Mouse (Mus musculus) hindbrain, embryonic 12.5 days (tissue): ENCODE measurements around the gene Lgals9. TPM values are rescaled to one million over a fixed set of nuclear protein-coding genes. Genes with fewer than 3 reads are reported as not detected.

Experiments used
- ATAC-seq: fragments of 200-750 bp; cut with Nextera tagmentation; 2 replicates; pipeline ENCODE4 v1.8.0; 2017; ENCODE audit warnings: moderate TSS enrichment; ENCODE audit not compliant: low FRiP score
- H3K27ac ChIP-seq: fragments of 300-500 bp; sonication (generic); 2 replicates; pipeline ENCODE4 v1.5.1; 2016; ENCODE audit warnings: mild to moderate bottlenecking
- H3K27me3 ChIP-seq: fragments of 300-500 bp; sonication (generic); 2 replicates; pipeline ENCODE4 v1.6.1; 2016; ENCODE audit warnings: mild to moderate bottlenecking
- H3K36me3 ChIP-seq: fragments of 300-500 bp; sonication (generic); 2 replicates; pipeline ENCODE4 v1.6.1; 2016; ENCODE audit warnings: mild to moderate bottlenecking
- H3K4me1 ChIP-seq: fragments of 300-500 bp; sonication (generic); 2 replicates; pipeline ENCODE4 v1.6.1; 2016
- H3K4me2 ChIP-seq: fragments of 300-500 bp; sonication (generic); replicated peaks from 2 replicates; pipeline ENCODE4 v1.6.1; 2016; ENCODE audit warnings: mild to moderate bottlenecking
- H3K4me3 ChIP-seq: fragments of 300-500 bp; sonication (generic); 2 replicates; pipeline ENCODE4 v1.5.1; 2016; ENCODE audit warnings: mild to moderate bottlenecking
- H3K9ac ChIP-seq: fragments of 300-500 bp; sonication (generic); 2 replicates; pipeline ENCODE4 v1.6.1; 2016; ENCODE audit warnings: mild to moderate bottlenecking, moderate library complexity
- H3K9me3 ChIP-seq: fragments of 300-500 bp; sonication (generic); replicated peaks from 2 replicates; pipeline ENCODE4 v1.6.1; 2016; ENCODE audit warnings: mild to moderate bottlenecking
- WGBS: fragments of 180-500 bp; shearing (Covaris S2); methylation state at CpG from one replicate; pipeline ENCODE4 v1.1.7; 2016; 5-methylcytosine and 5-hydroxymethylcytosine counted together
- polyA plus RNA-seq: library from polyadenylated mRNA; unstranded; fragments of >200 nt; fragmentation: Nextera tagmentation; extraction: Ambion mirVana; gene quantifications from 2 replicates; pipeline ENCODE4 v1.2.1, GENCODE M21; 2016

The Lgals9 gene
- 8.7 and 10.6 TPM in 2 replicates for polyA plus RNA-seq

- Histone ChIP-seq H3K9ac (no peak within 1 kb of the TSS), H3K9me3 (no peaks in the 10 kb centered on the region), H3K4me3 (no peak within 1 kb of the TSS), H3K4me1 (no peaks in the 10 kb centered on the region), H3K4me2 (no peak within 1 kb of the TSS), H3K27me3 (no peaks in the 10 kb centered on the region), H3K27ac (no peak within 1 kb of the TSS), H3K36me3 (no peaks in the 10 kb centered on the region)
- WGBS = 80% methylated on average over 10 of the region's 10 CpGs
- ATAC-seq = no peak
Measured at GRCm38 (mm10) chr11:78984483-78985177, at the start of gene Lgals9. TSS of gene Lgals9 (minus strand) at chr11:78984946.

- Histone ChIP-seq H3K4me1 (peaks cover 3% of the 10 kb centered on the region), H3K27me3 (no peaks in the 10 kb centered on the region), H3K9ac (no peak overlapping the region), H3K36me3 (no peaks in the 10 kb centered on the region), H3K27ac (no peak overlapping the region), H3K4me2 (no peak overlapping the region), H3K9me3 (no peaks in the 10 kb centered on the region), H3K4me3 (no peak overlapping the region)
- 91% methylated on average over 11 of the region's 11 CpGs for WGBS
- ATAC-seq = no peak
Measured at GRCm38 (mm10) chr11:79033636-79034035, 48.9 kb upstream of the Lgals9 start.

DNA sequence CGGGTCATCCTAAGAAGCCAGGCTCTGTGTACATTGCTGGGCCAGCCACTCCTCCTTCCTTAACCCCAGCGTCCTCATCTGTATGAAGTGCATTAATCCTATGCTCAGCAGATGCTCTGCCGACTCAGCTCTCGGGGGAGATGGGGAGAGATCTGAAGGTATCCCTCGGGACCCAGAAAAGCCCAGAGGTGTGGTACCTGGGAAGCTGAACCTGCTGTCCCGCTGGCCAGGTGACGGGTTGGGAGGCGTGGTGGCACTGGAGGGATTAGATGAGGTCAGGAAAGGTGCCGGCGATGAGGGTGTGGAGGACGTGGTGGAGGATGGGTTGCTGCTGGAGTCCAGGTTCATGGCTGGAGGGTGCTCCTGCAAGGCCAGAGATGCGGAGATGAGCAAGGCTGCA, 48.3 kb upstream of the Lgals9 start:
- H3K4me2 ChIP-seq = no peak overlapping the region
- 81% methylated on average over 12 of the region's 12 CpGs for WGBS
- H3K36me3 ChIP-seq = 0 out of 2 replicates have a peak, but pooled peaks cover under 1% of the 10 kb centered on the region
- no peak overlapping the region for H3K4me3 ChIP-seq
- no peaks in the 10 kb centered on the region for H3K27me3 ChIP-seq
- ATAC-seq = no peak
- no peaks in the 10 kb centered on the region for H3K9me3 ChIP-seq
- peaks cover 3% of the 10 kb centered on the region for H3K4me1 ChIP-seq
- no peak overlapping the region for H3K9ac ChIP-seq
- H3K27ac ChIP-seq = no peak overlapping the region

DNA sequence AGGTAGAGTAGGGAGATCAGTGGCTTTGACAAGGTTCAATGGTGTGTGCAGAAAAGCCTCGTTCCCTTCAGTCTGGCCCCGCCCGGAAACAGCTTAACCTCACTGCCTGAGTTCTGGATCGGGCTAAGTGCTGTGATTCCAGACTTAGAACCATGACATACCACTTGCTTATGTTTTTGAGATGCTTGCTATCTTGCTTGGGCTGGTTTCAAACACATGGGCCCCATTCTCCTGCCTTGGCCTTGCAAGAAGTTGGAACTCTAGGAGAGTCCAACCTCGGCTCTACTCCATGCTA, 46.7 kb upstream of the Lgals9 start:
- H3K9me3 ChIP-seq = no peaks in the 10 kb centered on the region
- H3K4me2 ChIP-seq = no peak overlapping the region
- H3K36me3 ChIP-seq = peaks cover 12% of the 10 kb centered on the region
- 82% methylated on average over 5 of the region's 5 CpGs for WGBS
- H3K4me3 ChIP-seq = no peak overlapping the region
- no peak overlapping the region for H3K9ac ChIP-seq
- H3K27ac ChIP-seq = no peak overlapping the region
- peaks cover 3% of the 10 kb centered on the region for H3K4me1 ChIP-seq
- no peaks in the 10 kb centered on the region for H3K27me3 ChIP-seq
- no peak for ATAC-seq

GRCm38 (mm10) chr11:79030570-79031451, 46.1 kb upstream of the Lgals9 start:
- Histone ChIP-seq H3K9me3 (no peaks in the 10 kb centered on the region), H3K4me2 (no peak overlapping the region), H3K27ac (no peak overlapping the region), H3K4me3 (no peak overlapping the region), H3K36me3 (peaks cover 12% of the 10 kb centered on the region), H3K9ac (no peak overlapping the region), H3K4me1 (peaks cover 3% of the 10 kb centered on the region), H3K27me3 (no peaks in the 10 kb centered on the region)
- 53% methylated on average over 19 of the region's 19 CpGs for WGBS
- ATAC-seq = no peak

- peaks cover 22% of the 10 kb centered on the region for H3K36me3 ChIP-seq
- 69% methylated on average over 6 of the region's 6 CpGs for WGBS
- peaks cover 5% of the 10 kb centered on the region for H3K4me1 ChIP-seq
- H3K4me2 ChIP-seq = no peak overlapping the region
- H3K9me3 ChIP-seq = no peaks in the 10 kb centered on the region
- no peak for ATAC-seq
- no peak overlapping the region for H3K9ac ChIP-seq
- H3K4me3 ChIP-seq = no peak overlapping the region
- H3K27ac ChIP-seq = no peak overlapping the region
- no peaks in the 10 kb centered on the region for H3K27me3 ChIP-seq
Measured at GRCm38 (mm10) chr11:79023751-79024150, 39.0 kb upstream of the Lgals9 start.

GRCm38 (mm10) chr11:79023342-79023741, 38.6 kb upstream of the Lgals9 start:
- Histone ChIP-seq H3K4me1 (peaks cover 5% of the 10 kb centered on the region), H3K4me3 (no peak overlapping the region), H3K27me3 (no peaks in the 10 kb centered on the region), H3K27ac (0 out of 2 replicates have a peak overlapping the region, but pooled peaks have one; percentile 30), H3K9me3 (no peaks in the 10 kb centered on the region), H3K9ac (no peak overlapping the region), H3K4me2 (no peak overlapping the region), H3K36me3 (peaks cover 22% of the 10 kb centered on the region)
- 28% methylated on average over 7 of the region's 7 CpGs for WGBS
- ATAC-seq = no peak

GRCm38 (mm10) chr11:79022836-79023235, 38.1 kb upstream of the Lgals9 start:
- no peak overlapping the region for H3K4me2 ChIP-seq
- H3K9me3 ChIP-seq = no peaks in the 10 kb centered on the region
- H3K27me3 ChIP-seq = no peaks in the 10 kb centered on the region
- H3K4me1 ChIP-seq = peaks cover 5% of the 10 kb centered on the region
- no peak overlapping the region for H3K9ac ChIP-seq
- no peak overlapping the region for H3K4me3 ChIP-seq
- H3K27ac ChIP-seq = 0 out of 2 replicates have a peak overlapping the region, but pooled peaks have one; percentile 30
- ATAC-seq = no peak
- H3K36me3 ChIP-seq = peaks cover 19% of the 10 kb centered on the region
- 81% methylated on average over 4 of the region's 4 CpGs for WGBS

DNA sequence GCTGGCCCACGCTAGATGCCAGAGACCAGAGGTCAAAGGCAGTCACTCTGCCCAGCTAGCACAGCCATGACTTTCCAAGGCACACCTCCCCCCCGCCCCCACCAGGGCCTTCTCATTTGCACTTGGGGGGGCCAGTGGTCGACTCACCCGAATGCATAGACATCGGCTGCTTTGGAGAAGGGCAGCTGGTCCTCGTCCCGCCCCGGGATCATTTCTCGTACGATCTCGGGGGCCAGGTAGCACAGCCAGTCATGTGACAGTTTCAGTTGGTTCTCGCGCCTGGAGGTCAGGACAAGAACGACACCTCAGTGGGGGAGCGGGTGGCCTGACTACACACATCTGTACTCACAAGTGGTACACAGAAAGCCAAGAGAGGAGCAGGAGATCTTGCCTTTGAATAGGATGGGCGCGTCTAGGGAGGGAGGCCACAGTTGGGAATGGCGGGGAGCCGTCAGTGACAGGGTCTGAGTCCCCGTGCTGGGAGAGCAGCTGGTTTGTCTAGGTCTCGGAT, 35.8 kb upstream of the Lgals9 start:
- no peak overlapping the region for H3K4me3 ChIP-seq
- no peak overlapping the region for H3K9ac ChIP-seq
- ATAC-seq = no peak
- H3K36me3 ChIP-seq = peaks cover 16% of the 10 kb centered on the region; the same call in 1 of the 2 replicates
- no peaks in the 10 kb centered on the region for H3K9me3 ChIP-seq
- H3K4me1 ChIP-seq = peaks cover 7% of the 10 kb centered on the region
- no peaks in the 10 kb centered on the region for H3K27me3 ChIP-seq
- no peak overlapping the region for H3K4me2 ChIP-seq
- H3K27ac ChIP-seq = no peak overlapping the region
- 76% methylated on average over 21 of the region's 21 CpGs for WGBS

DNA sequence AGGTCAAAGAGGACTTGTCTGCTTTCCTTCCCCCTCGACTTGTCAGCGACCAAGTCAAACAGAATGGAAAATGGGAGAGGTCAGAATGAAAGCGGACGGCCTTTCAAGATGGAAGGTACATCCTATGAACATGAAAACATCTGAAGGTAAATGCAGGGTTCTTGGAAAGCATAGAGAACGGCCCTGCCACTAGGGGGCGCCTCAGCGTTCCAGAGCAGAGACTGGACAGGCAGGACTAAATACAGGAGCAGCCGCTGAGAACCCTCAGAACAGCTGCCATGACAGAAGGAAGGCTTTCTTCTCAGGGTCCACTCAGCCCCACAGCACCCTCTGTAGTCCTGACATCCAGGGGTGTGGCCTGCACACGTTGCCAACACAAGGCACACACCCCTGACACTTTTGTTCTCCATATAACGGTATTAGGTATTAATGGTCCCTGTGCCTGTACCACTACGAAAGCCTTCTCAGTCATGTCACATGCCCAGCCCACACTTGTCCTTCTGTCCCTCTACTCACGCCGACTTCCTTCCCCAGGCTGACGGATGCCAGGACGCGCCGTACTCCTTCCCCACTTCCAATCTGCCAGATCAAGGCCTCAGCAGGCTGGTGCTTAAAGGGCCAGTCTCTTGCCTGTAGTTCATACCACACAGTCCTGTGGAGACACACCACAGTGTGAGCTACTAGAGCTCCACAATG, 35.2 kb upstream of the Lgals9 start:
- no peaks in the 10 kb centered on the region for H3K27me3 ChIP-seq
- no peak for ATAC-seq
- no peak overlapping the region for H3K27ac ChIP-seq
- peaks cover 10% of the 10 kb centered on the region for H3K4me1 ChIP-seq
- WGBS = 87% methylated on average over 17 of the region's 17 CpGs
- H3K36me3 ChIP-seq = peaks cover 16% of the 10 kb centered on the region; the same call in 1 of the 2 replicates
- no peak overlapping the region for H3K4me3 ChIP-seq
- no peak overlapping the region for H3K9ac ChIP-seq
- H3K9me3 ChIP-seq = no peaks in the 10 kb centered on the region
- no peak overlapping the region for H3K4me2 ChIP-seq

DNA sequence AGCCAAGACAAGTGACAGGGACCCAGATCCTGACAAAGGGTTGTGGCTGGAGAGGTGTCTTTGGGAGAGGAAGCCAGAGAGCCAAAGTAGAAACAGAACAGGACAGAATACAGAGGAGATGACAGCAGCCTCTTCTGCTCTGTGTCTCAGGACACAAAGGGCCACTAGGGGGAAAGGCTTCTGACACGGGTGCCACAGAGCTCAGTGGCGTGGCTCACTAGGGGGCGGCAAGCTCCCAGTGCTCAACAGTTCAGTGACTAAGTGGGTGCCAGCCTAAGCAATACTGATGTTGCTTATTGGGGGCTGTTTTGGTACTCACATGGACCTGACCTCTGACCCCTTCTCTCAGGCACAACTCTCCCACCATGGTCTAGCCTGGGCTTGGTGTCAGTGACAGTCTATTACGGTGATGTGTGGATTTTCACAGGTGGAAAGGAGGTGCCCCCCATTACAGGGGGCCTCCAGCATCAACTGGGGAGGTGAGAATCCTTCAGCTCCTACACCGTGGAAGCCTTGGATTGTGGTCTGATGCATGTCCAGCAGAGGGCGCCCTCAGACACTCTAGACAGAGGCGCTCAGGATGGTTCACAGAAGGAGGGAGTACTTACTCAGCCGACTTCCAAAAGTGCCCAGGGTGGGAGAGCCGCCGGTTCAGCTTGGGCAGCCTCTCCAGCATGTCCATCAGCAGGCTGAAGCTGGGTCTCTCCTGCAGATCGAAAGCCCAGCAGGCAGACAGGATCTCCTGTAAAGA, 34.4 kb upstream of the Lgals9 start:
- 53% methylated on average over 11 of the region's 11 CpGs for WGBS
- peaks cover 18% of the 10 kb centered on the region for H3K4me1 ChIP-seq
- H3K27me3 ChIP-seq = no peaks in the 10 kb centered on the region
- H3K9ac ChIP-seq = no peak overlapping the region
- ATAC-seq = no peak
- no peak overlapping the region for H3K4me2 ChIP-seq
- no peak overlapping the region for H3K27ac ChIP-seq
- peaks cover 16% of the 10 kb centered on the region; the same call in 1 of the 2 replicates for H3K36me3 ChIP-seq
- H3K4me3 ChIP-seq = no peak overlapping the region
- H3K9me3 ChIP-seq = no peaks in the 10 kb centered on the region
